Mouse (Mus musculus): ENCODE data around the gene Ppp1r13l.
A peak's percentile ranks its signal among the peaks of the same experiment; 100 is the strongest.

Ppp1r13l gene

DNA sequence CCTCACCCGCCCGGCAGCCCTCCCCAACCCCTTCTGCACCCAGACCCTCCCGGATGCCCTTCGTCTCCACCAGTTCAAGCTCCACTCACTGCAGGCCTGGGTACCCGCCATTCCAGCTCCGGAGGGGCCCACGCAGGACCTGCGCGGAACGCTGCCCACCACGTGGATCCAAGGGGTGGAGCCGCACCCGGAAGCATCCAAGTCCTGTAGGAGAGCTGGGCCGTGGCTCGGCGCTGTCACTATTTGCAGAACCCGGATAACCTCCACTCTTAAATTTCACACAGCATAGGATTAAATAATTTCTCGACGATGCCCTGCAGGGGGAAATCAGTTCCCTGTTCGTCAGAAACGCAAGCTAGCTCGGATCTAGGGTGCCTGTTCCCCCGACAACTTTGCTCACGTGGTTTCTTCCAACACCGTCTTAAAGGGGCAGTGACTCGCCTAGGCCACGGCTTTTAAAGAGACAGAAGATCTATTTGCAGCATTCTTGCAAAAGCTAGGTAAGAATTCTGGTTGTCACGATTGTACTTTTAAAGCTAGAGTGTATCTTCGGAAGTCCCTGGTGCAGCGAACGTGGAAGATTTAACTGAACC lies at the start of gene Ppp1r13l, which contains the start of gene Cd3eap:
TSS of gene Ppp1r13l (plus strand) at position 451 of the 593 bp plus-strand sequence.
TSS of gene Cd3eap (minus strand) at position 185 of the 593 bp plus-strand sequence.
- peak; percentile 92 for DNase-seq (ENCODE audit: low read depth, low spot score)

DNA sequence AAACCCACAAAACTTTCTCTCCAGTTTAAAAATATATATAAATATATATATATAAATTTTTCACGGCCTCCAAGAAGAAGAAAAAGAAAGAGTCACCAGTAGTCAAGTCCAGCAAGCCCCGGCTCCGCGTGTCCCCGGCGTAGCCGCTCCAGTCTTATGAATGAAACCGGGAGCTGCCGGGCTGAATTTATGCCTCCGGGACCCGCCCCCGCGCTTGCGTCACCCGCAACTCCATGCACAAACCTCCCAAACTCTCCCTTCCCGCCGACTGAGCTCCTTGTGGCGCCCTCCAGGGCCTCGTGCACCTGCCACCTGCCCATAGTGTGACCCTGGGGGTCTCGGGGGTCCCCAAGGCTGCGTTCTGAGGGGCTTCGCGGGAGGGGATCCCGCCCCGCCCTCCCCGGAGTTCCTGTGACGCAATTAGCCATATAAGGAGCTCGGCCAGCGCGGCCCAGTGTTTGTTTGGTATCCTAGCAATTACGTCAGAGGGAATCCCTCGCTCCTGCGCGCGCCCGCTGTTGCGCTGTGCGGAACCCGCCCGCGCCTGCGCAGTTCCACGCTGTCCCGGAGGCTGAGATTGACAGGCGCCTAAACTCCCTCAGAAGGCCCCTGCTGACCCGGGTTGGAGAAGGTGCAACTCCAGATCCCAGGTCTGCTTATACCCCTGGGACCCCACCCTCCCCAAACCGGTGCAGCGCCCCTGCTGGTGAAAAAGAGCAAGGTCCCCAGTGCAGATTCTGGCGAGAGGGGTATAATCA lies 49.5 kb upstream of the Ppp1r13l start, which contains the start of gene Fosb:
TSS of gene Fosb (minus strand) at position 168 of the 758 bp plus-strand sequence.
- peak; percentile 97 for DNase-seq (ENCODE audit: low read depth, low spot score)

DNA sequence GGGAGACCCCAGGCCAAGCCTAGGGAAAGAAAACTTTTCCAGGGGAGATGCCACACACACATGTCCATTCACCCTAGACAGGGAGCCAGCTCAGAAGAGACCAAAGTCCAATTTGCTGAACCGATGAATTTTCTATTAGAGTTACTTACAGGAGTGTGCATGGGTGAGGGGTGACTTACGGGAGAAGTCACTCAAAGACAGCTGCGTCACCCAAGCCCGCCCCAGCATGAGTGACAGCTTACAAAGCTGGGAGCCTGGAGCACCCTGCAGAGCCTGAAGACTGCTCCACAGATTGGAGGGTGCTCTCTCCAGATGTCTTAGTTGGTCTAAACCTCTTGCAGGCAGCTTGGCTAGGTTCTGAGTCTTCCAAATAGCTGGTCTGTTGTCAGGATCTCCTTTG lies 47.6 kb upstream of the Ppp1r13l start:
- DNase-seq (ENCODE audit: low read depth, low spot score): no peak

GRCm38 (mm10) chr7:19314033-19314432 lies 45.5 kb upstream of the Ppp1r13l start:
- no peak for DNase-seq (ENCODE audit: low read depth, low spot score)

DNA sequence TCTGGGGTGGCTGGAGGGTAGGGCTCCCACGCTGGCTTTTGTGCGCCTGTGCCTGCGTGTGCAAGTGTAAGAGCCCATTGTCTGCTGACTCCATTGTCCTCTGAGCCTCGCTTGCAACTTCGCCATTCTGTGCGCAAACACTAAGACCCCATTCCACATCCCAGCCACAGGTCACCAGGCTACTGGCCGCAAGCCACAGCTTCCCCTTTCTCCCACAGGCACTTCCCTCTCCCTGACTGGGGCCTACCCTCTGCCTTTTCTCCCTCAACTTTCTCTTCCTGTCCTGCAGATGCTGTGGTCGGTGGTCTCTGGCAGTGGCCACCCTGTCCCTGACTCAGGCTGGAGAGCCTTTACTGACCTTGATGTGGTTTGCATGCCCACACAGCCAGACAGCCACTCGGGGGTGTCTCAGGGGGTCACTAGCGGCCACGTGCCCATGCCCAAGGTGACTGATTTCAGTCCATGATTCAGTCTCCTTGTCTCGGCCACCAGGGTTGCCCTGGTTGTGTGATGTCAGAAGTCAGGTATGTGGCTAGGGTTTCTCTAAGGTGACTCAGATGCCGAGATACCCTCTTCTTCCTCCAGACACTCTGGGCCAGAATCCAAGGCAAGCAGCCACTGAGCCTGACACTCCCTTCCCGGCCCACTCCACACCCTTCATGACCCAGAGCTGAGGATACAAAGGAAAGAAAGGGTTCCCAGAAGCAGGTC lies 42.9 kb upstream of the Ppp1r13l start:
- no peak for DNase-seq (ENCODE audit: low read depth, low spot score)

DNA sequence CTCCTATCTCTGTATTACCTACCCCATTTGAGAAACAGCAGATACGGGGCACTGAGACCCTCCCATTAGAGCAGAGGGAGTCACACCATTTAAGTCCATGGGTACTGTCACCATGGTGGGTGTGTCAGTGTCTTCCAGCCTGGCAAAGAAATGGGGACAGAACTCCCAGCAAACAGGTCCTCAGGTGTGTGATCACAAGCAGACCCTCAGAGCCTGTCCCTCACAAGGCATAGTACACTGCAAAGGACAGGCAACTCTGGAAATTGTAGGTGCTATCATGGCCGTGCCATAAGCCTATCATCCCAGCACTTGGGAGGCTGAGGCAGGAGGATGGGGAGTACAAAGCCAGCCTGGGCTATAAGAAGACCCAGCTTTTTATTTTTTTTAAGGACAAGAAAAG lies 41.3 kb upstream of the Ppp1r13l start:
- no peak for DNase-seq (ENCODE audit: low read depth, low spot score)

DNA sequence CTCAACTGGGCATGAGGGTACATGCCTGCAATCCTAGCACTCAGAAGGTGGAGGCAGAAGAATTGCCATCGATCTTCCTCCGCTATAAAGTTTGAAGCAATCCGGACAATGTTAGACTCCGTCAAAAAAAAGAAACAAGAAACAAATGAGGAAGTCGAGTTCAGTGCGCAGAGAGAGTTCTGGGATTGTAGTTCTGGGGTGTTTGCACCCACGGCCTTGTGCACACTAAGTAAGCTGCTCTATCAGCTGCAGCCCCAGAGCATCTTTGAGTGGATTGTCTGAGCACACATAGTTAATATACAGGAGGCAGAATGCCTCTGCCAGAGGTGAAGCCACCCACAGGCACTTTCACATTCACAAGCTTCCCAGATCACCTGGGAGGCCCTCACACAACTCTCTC lies 40.9 kb upstream of the Ppp1r13l start:
- no peak for DNase-seq (ENCODE audit: low read depth, low spot score)

DNA sequence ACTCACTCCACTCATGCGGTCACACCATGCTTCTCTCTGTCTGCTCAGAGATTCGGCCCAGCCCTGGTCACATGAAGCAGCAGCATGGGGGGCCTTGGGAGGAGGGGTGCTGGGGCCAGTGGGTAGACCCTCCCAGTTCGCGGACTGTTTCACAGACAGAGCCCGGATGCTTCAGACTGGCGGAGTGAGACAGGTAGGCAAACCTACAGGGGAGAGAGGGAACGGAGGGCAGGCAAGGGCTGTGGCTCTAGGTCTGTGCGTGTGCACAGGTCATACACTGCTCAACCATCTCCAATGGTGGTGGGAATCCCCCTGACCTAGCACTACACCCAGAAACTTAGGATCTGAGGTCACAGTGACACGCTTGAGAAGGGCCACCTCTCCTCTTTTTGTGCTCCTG lies 40.1 kb upstream of the Ppp1r13l start:
- DNase-seq (ENCODE audit: low read depth, low spot score): no peak

DNA sequence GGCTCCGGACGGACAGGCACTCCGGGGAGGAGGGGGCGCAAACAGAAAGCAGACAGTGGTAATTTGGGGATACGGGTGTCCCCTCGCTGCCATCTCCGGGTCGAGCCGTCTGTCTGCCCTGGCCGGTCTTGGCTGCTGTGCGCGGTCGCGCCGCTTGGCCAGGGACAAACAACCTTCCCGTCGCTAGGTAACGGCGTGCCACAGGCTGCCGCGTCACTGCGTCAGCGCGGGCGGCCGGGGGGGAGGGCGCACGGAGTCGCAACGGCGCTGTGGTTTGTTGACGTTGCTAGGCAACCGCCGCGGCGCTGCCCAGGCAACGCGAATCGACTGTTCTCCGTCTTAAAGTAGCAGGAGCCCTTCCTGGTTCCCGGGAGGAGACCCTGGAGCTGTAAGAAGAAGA lies 39.6 kb upstream of the Ppp1r13l start:
- peak; percentile 99 for DNase-seq (ENCODE audit: low read depth, low spot score)

DNA sequence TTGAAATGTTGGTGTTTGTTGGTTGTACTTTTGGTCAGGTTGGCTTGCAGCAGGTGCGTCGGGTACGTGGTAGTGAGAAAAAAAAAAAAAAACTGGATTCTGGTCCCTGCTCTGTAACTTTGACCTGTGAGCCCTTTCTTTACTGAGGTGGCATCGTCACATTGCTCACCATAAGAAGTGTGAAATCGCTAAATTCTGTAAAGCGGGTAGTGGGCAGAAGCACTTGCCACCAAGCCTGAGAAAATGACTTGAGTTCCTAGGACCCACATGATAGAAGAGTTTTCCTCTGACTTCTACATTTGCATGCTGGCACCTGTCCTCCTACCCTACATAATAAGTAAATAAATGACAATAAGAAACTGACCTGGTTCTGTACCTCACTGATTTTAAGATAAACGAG lies 38.9 kb upstream of the Ppp1r13l start:
- DNase-seq (ENCODE audit: low read depth, low spot score): no peak

- no peak for DNase-seq (ENCODE audit: low read depth, low spot score)
Measured at GRCm38 (mm10) chr7:19321464-19321863, 38.1 kb upstream of the Ppp1r13l start.

GRCm38 (mm10) chr7:19322489-19322888 lies 37.1 kb upstream of the Ppp1r13l start:
- no peak for DNase-seq (ENCODE audit: low read depth, low spot score)

DNA sequence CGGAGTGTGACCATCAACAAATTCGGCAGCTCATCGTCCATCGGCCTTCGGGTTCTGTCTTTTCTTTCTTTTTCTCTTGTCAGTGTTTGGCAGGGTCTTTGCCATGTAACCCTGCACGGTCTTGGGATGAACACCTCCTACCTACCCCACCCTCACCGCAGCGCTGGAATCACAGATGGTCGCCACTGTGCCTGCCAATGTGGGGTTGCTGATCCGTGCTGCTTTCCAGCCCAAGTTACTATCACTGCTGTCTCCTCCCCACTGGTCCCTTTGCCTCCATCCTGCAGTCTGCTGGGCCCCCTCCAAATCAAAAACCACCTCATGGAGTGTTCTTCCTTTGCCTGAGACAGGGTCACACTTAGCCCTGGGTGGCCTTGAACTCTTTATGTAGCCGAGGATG lies 35.3 kb upstream of the Ppp1r13l start:
- DNase-seq (ENCODE audit: low read depth, low spot score): no peak

DNA sequence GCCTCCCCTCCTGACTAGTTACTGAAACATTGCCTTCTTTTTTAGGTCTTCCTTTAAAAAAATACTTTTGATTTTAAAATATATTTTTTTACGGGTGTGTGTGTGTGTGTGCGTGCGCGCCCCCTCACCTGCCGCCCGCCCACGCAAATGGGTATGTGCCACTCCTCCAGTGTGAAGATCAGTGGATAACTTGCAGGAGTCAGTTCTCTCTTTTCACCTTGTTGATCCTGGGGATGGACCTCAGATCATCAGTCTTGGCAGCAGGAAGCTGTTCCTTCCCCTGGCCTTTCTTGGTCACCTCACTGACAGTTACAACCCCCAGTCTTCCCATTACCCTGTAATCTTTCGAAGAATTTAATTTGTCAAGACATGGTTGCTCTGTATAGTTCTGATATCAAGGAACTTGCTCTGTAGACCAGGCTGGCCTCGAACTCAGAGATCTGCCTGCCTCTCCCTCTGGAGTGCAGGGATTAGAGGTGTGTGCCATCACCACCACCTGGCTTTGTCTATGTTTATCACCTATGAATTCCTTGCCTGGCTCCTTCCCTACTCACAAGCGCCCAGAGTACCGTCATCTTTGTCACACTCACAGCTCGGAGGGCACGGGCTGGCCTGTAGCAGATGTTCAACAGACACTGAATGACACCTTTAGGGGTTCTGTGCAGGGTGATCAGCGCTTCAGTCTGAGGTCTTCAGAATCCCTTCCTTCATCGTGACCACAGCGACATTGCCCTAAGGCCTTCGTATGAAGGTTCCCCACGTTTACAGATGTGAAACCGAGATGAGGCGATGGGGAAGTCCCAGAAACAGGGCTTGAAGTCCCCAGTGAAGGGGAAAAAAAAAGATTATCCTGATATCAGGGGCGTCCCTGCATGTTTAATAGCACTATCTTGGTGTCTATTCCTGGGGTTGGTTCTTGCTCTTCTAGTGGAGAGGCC lies 34.0 kb upstream of the Ppp1r13l start:
- DNase-seq (ENCODE audit: low read depth, low spot score): no peak

GRCm38 (mm10) chr7:19326359-19326758 lies 33.2 kb upstream of the Ppp1r13l start:
- peak; percentile 93 for DNase-seq (ENCODE audit: low read depth, low spot score)

DNA sequence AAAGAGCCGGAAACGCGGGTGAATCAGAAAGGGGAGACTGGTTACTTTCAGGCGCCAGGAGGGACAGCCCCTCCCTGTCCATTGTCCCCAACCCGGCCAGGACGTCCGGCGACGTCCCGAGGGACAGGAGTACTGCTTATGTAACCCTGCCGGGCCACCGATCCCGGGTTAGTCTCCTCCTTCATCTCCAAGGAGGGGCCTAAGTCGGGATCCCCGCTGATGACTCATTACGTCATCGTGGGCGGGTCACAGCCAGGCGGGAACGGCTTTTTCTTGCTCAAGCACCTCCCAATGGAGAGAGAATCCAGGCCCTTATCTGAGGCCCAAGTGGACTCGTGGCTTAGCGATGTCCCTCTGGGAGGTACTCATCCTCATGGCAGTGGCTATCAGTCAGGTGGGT lies 32.4 kb upstream of the Ppp1r13l start:
- DNase-seq (ENCODE audit: low read depth, low spot score): peak; percentile 88

DNA sequence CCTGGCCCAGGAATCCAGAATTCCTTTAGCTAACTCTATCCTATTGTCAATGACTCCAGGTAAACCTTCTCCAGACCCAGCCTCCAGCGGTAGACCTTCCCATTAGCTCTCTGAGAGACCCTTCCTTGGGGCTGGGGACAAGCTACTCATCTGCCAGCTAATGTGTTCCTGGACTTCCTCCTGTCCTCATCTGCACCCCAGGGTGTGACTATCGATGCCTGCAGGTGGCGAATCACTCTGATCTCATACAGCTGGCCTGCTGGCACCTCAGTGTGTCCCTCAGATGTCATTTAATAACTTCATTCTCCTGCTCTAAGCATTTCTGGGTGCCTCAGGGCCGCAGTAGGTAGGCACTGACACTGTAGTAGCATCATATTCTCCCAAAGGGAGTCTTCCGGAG lies 31.8 kb upstream of the Ppp1r13l start:
- DNase-seq (ENCODE audit: low read depth, low spot score): no peak

DNA sequence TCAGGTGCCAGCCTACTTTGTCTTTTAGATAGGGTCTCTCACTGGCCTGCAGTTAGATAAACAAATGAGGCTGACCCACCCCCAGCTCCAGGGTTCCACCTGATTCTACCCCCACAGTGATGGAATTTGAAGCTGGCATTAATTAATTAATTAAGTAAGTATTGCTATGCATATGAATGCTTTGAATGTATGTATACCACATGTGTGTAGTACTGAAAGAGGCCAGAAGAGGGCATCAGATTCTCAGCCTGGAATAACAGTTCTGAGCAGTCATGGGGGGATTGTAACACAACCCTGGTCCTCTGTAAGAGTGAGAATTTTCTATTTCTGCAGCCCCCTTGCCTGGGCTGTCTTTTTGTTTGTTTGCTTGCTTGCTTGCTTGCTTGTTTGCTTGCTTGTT lies 31.1 kb upstream of the Ppp1r13l start:
- peak; percentile 70 for DNase-seq (ENCODE audit: low read depth, low spot score)

DNA sequence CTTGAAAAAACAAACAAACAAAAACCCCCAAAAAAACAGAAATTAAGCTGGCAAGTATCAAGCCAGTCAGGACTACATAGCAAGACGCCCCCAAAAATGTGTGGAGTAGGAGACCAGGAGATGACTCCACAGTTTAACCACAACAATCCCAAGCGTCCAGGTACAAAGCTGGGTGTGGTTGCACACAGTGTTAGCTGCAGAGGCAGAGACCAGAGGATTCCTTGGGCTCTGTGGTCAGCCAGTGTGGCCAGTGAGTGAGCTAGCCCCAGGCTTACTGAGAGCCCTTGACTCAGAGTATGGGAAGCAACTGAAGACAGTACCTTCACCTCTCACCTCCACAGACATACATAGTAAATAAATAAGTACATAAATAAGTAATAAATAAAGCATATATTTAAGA lies 27.6 kb upstream of the Ppp1r13l start:
- no peak for DNase-seq (ENCODE audit: low read depth, low spot score)

- DNase-seq (ENCODE audit: low read depth, low spot score): no peak
Measured at GRCm38 (mm10) chr7:19332709-19333352, 26.7 kb upstream of the Ppp1r13l start.

GRCm38 (mm10) chr7:19335583-19335982 lies 24.0 kb upstream of the Ppp1r13l start:
- DNase-seq (ENCODE audit: low read depth, low spot score): peak; percentile 82

Measured in ZHBTc4 (cell line).